Mouse (Mus musculus): ENCODE data around the gene Cbx2.

Cbx2 gene

GRCm38 (mm10) chr11:119022895-119023615 is at the start of gene Cbx2:
Cbx2 (plus strand) TSS chr11:119022962.
- DNase-seq (ENCODE audit: inconsistent age in 2 of 2, low spot score in 1 of 2): peak; percentile 90 to 95

- no peak for DNase-seq (ENCODE audit: inconsistent age in 2 of 2, low spot score in 1 of 2)
Observed at GRCm38 (mm10) chr11:118974340-118974739, 48.4 kb upstream of the Cbx2 start.

DNA sequence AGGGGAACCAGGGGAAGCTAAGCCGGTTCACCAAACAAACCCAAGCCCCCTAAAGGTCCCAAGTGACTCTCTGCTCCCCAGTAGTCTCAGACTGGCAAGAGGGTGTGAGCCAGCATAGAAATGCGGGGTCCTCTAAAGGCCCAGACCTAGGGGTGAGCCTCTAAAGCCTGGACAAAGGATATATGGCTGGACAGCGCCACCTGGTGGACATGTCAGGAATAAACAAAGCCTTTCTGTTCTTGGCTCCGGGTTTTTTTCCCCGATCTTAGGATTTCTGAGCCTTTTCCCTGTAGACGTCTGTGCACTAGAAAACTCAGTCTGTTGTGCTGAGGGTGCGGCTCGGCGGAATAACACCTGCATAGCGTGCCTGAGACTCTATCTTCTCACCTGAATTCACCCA is 47.3 kb upstream of the Cbx2 start:
- peak; percentile 41 to 87 for DNase-seq (ENCODE audit: inconsistent age in 2 of 2, low spot score in 1 of 2)

DNA sequence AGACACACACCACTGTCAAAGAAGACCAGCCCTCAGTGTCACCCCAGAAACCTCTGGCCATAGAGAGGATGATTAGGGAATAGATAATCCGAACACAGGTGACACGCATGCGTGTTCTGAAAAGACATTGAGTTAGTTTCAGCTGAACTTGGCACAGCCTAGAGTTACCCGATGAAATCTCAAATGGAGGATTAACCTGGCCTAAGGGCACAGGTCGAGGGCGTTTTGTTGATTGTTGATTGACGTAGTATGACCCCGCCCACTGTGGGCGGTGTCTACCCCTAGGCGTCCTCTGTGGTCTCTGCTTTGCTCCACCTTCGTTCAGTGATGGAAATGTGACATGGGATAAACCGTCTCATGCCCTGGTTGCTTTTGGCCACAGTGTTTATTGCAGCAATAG is 46.8 kb upstream of the Cbx2 start:
- peak in 1 of 2 experiments; percentile 43 for DNase-seq (ENCODE audit: inconsistent age in 2 of 2, low spot score in 1 of 2)

DNA sequence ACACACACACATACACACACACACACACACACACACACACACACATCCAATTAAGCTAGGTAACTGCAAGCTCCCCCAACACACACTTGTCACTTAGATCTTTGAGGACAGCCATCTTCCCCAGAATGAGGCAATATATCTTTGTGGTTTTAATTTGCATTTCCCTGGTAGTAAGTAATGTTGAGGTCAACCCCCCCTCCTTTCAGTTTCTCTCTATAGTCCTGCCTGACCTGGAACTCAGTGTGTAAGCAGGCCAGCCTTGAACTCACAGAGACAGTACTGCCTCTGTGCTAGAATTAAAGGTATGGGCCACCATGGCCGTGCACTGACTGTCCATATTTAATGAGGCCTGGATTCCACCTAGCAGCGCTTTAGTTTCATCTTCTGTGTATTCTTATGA is 42.4 kb upstream of the Cbx2 start:
- no peak for DNase-seq (ENCODE audit: inconsistent age in 2 of 2, low spot score in 1 of 2)

DNA sequence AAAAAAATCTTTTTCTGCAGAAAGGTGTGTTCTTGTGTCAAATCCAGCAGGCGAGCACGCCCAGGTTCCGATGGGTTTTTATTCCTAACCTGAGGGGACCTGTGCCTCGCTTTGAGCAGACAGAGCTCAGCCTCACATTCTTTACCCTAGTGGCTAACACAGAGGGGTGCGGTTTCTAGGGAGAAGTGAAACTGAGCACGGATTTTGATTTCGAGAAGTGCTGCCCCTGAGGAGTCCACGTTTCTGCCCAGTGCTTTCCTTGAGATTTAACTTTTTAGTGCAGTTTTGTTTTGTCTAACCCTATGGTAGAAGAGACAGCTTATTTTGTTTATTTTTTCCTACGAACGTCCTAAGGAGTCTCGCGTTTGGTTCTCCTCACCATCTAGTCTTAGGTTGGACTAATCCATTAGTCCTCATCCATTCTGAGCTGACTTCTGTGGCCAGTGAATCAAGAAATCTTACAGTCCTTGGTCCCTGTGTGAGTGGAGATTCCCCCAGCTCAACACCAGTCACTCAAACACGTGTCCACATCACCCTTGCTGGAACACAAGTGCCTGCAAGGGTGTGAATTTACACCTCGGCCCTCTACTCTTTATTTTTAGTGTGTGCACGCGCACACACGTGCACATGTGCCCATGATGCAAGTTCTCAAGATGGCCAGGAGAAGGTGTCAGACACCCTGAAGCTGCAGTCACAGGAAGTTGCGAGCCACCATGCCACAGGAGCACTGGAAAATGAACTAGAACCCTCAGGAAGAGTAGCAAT is 41.6 kb upstream of the Cbx2 start:
- DNase-seq (ENCODE audit: inconsistent age in 2 of 2, low spot score in 1 of 2): no peak

- DNase-seq (ENCODE audit: inconsistent age in 2 of 2, low spot score in 1 of 2): peak in 1 of 2 experiments; percentile 45
Observed at GRCm38 (mm10) chr11:118982593-118983113, 40.1 kb upstream of the Cbx2 start.

DNA sequence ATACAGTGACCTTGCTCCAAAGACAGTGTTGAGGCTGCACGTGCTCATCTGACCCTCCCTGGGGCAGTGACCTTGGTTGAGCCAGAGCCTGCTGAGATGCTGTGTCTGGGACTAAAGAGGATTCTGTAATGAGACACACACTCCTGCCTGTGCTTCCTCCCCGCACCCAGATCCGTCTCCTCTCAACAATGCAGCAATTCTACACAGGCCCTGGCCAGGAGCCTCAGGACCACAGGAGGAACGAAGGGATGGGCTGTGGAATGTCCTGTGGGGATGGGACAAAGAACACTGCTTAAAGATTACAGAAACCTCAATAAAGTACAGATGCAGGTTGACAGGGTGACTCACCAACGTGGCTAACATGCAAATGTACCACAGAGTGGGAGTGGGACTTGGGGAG is 37.2 kb upstream of the Cbx2 start:
- no peak for DNase-seq (ENCODE audit: inconsistent age in 2 of 2, low spot score in 1 of 2)

GRCm38 (mm10) chr11:118987999-118988398 is 34.8 kb upstream of the Cbx2 start, which contains the start of gene Enpp7:
Enpp7 (plus strand) TSS chr11:118988188.
- DNase-seq (ENCODE audit: inconsistent age in 2 of 2, low spot score in 1 of 2): no peak

DNA sequence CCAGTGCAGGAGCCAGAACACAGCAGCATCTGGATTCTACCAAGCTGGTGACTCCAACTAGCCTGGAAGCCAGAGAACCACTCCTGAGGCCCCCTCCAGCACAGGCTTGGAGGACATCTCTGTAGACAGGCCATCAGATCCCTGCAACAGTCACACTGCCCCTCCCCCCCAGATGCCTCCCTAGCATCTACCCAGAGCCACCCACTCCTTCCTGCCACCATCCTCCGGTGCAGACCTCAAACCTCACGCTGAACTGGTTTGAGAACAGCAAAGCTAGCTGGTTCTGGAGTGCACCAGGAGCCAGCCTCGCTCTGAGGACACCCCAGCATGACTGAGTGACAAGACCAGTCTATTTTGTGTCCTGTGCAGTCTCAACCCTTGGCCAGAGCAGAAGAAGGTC is 30.0 kb upstream of the Cbx2 start:
- DNase-seq (ENCODE audit: inconsistent age in 2 of 2, low spot score in 1 of 2): no peak

- no peak for DNase-seq (ENCODE audit: inconsistent age in 2 of 2, low spot score in 1 of 2)
Observed at GRCm38 (mm10) chr11:118995448-118995847, 27.3 kb upstream of the Cbx2 start.

- DNase-seq (ENCODE audit: inconsistent age in 2 of 2, low spot score in 1 of 2): no peak
Observed at GRCm38 (mm10) chr11:118997182-118997581, 25.6 kb upstream of the Cbx2 start.

- peak; percentile 73 to 92 for DNase-seq (ENCODE audit: inconsistent age in 2 of 2, low spot score in 1 of 2)
Observed at GRCm38 (mm10) chr11:118998540-118999265, 24.1 kb upstream of the Cbx2 start.

DNA sequence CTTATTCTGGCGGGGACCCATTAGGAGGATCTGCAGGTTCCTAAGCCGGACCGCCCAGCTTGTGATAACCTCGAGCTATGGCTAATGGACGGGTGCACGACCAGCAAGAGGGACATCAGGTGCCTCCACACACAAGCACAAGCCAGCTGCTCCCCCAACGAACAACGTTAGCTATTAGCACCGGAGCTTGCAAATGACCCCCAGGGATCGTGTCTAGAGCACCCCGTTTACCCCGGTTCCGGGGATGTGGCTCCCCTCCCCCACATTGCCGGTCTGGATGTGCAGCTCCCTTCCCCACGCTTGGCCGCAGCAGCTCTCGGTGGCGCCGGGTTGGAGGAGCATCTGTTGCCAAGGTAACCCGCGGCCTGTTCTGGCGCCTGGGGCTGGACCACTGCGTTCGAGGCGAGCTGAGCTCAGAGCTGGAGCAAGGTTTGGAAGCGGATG is 23.4 kb upstream of the Cbx2 start:
- no peak for DNase-seq (ENCODE audit: inconsistent age in 2 of 2, low spot score in 1 of 2)

DNA sequence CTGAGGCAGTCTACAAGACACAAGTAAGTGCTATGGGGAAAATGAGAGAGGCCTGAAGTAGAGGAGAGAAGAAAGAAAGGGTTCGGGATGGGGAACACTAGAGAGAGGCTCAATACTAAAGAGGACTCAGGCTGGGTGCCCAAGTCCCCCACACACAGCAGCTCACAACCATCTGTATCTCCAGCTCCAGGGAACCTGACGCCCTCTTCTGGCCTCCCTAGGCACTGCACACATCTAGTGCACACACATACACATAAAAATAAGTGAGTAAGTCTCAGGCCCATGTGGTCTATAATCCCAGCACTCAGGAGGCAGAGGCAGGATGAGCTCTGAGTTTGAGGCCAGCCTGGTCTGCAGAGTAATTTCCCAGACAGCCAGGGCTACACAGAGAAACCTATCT is 21.9 kb upstream of the Cbx2 start:
- no peak for DNase-seq (ENCODE audit: inconsistent age in 2 of 2, low spot score in 1 of 2)

GRCm38 (mm10) chr11:119001493-119002128 is 21.2 kb upstream of the Cbx2 start:
- no peak for DNase-seq (ENCODE audit: inconsistent age in 2 of 2, low spot score in 1 of 2)

GRCm38 (mm10) chr11:119005547-119006275 is 17.1 kb upstream of the Cbx2 start:
- no peak for DNase-seq (ENCODE audit: inconsistent age in 2 of 2, low spot score in 1 of 2)

DNA sequence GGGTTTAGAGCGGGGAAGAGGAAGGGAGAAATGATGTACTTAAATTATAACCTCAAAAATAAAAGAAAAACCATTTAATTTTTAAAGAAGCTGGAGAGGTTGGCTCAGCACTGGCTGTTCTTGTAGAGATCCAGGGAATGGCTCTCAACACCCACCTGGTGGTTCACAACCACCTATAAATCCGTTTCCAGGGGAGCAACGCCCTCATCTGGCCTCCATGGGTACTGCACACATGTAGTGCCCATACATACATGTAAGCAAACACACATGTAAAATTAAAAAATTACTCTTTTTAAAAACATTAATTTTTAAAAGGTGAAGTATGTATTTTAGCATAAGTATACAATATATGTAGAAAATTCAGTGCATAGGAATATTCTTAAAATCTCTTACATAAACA is 16.3 kb upstream of the Cbx2 start:
- no peak for DNase-seq (ENCODE audit: inconsistent age in 2 of 2, low spot score in 1 of 2)

DNA sequence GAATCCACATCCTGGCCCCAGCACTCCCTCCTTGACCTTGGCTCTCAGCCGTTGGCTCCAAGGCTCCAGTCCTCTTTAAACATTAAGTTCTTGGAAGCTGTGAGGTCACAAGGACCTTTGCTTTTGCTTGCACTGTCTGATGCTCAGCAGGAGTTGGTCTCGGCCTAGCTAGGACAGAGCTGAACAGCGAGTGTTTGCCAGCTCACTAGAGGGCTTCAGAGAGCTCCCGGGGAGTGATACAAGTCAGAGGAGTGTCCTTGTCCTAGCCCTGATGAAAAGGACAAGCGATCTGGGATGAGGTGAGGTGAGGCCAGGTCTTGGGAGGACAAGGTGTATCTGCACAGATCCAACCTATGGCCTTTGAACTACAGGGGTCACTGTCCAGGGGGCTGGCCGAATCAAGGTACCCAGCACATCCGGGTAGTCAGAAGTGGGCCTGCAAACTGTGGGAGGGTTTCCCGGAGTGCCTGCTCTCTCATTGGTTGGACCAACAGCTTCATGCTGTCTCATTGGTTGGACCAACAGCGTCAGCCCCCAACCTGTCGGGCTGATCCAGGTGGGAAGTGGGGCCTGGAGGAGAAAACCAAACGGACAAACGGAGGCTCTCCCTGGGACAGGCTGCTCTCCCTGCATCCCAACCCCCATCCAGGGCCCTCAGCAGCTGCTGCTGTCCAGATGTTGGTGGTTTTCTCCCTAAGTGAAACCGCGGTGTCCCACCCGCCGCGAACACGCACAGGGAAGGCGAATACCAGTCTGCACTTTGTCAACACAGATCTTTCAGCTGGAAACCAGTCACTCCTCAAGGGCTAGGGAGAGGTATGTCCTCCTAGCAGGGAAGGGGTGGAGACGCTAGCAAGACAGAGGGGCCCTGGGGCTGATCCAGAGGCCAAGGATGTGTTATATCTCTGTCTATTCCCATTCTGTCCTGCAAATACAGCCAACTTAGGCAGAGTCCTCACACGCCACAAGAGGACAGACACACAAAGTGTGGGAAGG is 15.0 kb upstream of the Cbx2 start:
- peak in 1 of 2 experiments; percentile 70 for DNase-seq (ENCODE audit: inconsistent age in 2 of 2, low spot score in 1 of 2)

All from adrenal gland, adult (tissue).